Mouse (Mus musculus): Measurements from ENCODE around the gene Pou2f1.
"Not testable (repeated sequence)": the region's sequence is repeated elsewhere in the genome, so short reads cannot be mapped to it uniquely, and the experiment has no call there.

Pou2f1 gene

DNA sequence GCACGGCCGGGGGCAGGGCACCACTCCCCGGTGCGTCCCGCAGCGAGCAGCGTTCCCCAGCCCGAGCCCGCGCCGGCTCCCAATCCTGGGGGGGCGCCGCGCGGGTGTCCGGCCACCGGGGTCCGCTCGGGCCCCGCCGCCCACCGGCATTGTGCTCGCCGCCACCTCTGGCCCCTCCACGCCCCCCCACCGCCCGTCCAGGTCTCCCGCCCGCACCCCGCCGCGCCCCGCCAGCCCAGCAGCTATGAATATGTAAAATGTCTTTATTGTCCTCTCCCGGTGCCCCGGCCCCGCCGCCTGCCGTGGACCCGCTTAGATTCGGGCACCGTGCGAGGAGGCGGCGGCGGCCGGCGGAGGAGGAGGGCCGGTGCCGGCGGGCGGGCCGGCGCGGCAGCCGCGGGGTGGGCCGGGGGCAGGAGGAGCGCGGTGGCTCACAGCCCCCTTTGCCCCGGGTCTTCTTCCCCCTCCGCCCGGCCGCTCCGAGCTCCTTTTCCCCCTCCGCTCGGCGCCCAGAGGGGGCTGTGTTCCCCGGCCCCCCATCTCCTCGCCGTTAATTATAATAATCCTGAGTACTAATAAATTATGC, 481 bp downstream of the Pou2f1 start:
- peak; percentile 50 for DNase-seq

DNA sequence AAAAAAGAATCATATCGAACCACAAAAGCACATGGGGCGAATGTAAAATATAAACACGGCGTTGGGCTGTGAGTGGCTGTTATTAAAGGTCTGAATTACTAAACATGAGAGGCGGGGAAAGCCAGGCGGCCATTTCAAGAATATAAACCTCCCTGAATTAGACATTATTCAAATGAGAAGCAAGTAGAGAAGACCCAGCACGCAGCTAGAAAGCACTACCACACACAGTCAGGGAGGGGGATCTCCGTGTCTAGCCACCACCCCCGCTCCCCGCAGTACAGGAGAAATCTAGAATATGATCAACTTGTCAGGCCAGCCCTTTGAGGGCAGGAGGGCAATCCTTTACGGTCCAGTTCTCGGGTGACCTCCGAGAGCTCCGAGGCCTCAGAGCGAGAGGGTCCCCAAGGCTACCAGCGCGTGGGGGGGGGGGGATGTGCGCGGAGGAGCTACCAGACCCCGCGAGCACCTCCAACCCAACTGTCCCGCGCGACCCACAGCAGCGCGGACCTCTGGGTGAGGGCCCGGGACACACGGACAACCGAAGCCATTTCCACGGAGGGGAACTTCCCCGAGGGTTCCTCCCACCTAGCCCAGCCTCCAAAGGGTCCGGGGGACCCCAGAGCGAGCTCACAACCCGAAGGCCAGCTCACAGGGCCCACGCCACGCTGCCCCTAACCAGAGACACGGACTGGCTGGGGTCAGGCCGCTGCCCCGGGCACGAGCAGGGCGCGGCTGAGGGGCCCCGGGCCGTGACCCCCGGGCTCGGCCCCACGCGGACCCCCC, 1.2 kb downstream of the Pou2f1 start:
- DNase-seq, result peak; percentile 37

DNA sequence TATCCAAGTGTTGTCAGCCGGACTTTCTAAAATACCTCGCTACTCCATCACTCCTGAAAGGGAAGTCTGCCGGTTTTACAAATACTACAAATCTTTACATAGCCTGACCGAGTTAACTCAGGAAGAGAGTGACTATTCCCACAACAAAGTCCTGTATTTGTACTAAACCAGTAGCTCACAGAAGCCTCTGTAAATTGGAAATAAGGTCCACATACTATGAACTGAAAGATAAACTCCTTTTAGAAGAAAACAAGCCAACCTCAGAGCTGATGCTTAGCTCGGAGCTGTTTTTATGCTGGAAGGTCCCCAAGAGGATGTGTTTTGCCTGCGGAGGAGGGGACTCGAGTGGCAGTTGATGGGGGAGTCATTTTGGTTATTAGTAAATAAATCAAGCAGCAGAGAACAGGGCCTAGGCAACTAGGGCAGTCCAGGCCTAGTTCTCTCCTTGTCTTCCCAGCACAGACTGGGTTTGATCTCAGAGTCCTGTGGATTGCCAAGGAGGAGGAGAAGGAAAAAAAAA, 1.8 kb downstream of the Pou2f1 start:
- DNase-seq, result peak; percentile 44

DNA sequence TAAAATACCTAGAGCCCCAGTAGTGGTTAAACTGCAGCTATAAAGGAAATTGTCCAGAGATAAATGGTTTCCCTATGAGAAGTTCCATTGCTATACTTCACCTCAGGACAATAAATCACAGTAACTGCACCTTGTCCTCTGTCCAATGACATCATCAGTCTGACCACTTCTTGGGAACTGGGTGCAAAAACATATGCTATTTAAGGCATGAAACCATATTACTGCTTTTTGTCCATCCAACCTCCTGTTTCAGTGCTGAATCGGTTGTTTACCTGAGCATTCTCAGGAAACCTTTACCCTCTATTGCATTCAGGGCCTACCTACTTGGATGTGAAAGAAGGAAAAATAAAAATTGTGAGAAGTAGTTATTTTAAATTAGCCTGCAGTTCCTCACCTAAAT, 2.8 kb downstream of the Pou2f1 start:
- no peak for DNase-seq

DNA sequence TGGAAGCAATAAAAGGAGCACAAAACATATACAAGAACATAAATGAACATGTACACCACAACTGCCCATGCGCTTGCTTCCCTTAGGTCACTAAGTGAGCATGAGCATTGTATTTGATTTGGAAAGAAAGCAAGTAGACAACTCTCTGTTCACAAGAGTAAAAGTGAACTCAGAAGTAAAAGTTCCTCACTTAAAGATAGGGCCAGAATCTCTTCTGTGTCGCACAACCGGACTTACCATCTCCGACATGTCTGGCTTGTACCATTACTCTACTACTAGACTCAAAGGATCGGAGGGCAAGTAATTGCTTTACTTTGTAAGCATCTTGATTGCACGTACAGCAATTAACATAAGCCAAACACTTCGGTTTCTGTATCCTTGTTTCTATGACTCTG, 6.8 kb downstream of the Pou2f1 start:
- no peak for DNase-seq

DNA sequence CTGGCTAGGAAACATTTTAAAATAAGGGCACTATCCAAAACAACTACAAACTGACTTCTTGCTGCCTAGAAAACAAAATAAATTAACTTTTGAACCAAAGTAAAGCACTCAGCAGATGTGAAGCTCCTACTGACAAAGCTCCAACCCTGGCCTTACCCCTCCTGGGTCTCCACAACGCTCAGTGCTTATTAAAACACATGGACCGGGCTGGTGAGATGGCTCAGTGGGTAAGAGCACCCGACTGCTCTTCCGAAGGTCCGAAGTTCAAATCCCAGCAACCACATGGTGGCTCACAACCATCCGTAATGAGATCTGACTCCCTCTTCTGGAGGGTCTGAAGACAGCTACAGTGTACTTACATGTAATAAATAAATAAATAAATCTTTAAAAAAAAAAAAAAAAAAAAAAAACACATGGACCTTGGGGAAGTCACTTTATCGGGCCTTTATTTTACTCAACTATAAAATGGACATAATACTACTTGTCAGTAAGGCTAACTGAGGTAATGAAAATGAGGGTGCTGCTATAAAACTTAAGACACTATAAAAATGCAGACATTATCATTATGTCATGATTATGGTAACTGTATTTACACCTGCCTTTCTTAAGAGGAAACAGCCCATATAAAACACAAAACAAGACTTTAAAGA, 7.3 kb downstream of the Pou2f1 start:
- DNase-seq, result not testable (repeated sequence)

DNA sequence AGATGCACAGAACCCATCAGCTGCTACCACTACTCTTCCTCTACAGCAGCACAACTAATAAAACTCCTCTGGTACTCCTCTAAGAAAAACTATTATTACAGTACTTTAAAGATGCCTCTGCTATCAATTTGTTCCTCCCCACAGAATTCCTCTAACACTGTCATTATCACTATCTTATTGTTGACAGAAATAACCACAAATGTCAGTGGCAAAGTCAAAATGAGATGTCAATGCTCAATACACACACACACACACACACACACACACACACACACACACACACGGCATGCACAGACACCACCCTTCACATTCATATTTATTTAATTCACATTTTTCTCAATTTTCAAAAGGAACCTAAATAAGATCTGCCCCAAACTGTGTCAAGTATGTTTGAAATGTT, 8.2 kb downstream of the Pou2f1 start:
- no peak for DNase-seq

DNA sequence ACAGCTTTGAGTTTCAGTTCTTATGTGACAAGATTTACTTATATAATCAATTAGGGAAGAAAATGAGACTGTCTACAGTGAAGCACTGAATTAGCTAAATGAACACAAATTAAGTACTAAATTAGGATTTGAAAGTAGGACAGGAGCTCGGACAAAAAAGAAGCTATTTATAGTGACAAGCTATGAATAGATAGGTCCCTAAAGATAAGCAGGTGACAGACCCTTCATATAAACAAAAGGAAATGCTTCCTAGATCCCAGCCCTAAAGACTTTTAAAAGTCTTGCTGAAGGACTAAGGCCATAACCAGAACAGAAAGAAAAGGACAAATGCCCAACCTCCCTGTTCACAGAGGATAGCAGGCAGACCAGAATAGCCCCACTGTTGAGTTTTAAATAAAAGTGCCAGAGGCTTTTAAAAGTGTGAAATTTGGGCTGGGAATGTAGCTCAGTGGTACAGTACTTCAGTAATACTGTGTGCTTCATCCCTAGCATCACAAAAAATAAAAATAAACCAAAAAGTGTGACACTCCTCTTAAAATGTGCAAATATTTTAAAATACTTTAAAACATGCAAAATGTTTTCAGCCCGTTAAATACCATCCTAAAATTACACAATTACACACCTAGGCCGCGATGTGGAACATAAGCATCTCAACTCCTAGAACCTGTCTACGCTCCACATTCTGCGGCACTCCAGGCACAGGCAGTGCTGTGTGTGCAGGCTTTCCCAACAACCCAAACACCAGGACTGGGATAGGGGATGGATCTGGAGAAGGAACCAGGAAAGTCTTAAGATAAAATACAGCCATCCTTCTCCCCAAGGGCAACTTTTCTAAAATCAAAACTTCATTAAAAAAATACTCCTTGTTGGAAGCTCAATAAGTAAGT, 9.0 kb downstream of the Pou2f1 start:
- DNase-seq, result no peak

DNA sequence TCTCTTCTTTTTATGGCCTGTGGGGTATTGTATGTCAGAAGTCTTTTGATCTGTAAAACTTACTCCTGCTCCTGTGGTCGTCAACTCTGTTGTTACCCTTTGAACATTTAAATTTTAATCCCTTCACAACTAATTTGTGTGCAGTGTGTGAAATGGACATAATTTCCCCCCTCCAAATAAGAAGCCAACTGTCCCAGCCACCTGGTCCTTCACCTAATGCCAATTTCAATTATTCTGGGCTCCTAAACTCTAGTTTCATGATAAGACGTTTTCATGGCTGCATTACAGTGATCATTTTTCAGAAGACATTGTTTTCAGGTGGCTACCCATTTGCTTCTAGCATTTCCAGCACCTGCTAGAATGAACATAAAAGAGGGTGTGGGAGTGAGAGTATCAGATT, 13.9 kb downstream of the Pou2f1 start:
- no peak for DNase-seq

DNA sequence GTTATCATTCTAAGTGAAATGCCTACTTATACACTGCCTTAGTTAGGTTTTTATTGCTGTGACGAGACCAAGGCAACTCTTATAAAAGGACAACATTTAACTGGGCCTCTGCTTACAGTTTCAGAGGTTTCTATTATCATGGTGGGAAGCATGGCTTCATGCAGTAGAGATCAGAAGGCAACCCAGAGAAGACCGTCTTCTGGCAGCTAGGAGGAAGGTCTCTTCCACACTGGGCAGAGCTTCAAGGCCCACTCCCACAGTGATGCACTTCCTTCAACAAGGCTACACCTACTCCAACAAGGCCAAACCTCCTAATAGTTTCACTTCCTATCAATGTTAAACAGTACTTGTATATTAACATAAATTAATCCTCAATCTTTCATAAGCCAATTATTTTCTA, 14.4 kb downstream of the Pou2f1 start:
- DNase-seq, result no peak

DNA sequence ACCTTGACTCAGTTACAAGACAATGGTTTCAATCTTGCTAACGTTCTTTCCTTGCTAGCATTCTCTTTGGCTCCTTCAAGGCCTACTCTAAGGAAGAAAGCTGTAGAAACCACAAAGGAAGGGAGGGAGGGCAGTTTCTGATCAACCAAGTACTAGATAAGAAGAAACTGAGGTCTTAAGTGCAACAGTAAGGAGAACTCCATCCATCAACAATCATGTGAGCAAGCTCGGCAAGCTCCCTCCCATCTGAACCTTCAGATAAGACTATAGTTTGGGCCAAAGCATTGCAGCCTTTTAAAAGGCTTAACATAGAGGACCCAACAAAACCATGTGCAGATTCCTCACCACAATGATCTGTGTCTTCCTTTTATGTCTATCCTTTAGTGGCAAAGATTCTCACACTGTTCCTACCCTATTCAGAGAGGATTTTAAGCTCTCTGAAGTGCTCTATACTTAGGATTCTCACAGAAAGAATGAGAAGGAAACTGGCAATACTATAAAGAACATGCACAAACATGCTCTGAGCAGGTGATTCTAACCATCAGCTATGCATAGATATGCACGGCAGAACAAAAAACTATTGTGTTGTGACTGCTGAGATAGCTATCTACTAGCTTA, 16.6 kb downstream of the Pou2f1 start:
- no peak for DNase-seq

DNA sequence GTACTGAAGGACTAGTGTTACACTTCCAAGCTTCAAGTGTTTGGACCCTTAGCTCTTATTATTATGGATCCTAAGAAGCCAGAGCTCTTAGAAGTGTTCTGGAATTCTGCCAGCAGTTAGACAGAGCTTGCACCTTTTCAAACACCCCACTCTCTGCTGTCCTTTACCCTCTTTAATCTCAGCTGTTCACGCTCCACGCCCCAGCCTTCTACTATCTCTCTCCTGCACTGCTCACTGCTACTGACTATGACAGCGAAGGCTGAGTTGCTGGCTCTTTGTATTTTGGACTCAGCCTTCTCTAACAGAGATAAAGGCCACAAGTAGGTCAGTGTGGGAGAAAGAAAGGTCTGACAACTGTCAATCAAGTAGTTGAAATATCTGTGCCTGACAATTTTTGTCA, 17.3 kb downstream of the Pou2f1 start:
- no peak for DNase-seq

DNA sequence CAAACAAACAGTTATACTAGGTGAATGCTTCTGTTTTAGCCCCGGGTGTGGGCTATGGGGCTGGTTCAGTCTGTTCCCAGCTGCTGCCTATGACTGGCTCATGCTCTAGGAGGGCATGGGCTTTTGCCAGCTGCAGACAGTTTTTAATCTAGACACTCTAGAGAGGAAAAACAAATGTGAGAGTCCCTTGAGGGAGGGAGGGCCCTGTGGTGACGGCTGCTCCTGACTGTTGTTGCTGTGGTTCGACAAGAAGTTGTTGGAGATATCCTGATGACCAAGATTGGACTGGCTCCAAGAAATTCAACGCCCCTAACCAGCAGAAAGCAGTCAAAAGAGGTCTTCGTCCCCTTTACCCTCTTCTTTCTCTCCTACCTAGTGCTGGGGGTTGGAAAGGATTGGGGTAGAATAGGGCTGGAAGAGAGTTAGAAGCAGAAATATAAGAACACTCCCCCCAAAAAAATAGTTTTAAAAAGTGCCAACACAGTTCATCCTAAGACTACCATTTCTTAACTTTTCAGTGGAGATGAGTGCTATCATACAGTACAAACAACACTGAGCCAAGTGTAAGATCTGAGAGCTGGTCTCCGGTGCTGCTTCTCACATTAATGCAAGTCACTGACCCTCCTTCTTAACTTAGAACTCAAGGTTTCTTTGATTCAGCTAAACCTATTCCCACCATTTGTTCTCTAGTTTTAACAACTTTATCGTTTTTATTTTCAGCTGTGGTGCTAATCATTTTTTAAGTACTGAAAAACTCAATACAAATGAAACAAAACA, 25.6 kb downstream of the Pou2f1 start:
- peak; percentile 16 for DNase-seq

DNA sequence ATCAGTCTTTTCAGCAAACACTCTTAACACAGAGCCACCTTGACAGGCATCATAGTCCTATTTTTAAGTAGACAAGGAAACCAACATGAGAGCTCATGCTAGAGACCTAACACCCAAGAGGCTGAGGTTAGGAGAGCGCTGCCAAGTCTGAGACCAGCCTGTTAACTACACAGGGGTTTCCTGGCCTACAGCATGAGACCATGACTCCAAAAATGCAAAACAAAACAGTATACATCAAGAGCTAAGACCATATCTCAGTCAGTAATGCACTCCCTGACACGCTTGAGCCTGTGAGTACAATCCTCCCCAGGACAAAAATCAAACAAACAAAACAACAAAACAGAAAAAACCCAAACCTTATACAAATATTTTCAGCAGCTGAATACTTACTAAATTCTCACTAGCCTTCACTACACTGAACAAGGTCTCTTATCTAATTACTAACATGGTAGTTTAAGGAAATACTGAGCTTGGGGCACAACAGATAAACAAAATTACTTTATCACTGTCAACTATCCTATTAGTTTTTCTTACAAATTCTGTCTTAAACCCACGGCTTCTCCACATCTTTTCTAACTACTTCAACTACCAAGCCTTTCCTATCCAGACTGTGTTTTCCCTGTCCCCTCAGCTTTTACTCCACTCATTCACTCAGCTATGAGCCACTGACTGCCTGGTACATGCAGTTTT, 33.3 kb downstream of the Pou2f1 start:
- DNase-seq, result no peak

DNA sequence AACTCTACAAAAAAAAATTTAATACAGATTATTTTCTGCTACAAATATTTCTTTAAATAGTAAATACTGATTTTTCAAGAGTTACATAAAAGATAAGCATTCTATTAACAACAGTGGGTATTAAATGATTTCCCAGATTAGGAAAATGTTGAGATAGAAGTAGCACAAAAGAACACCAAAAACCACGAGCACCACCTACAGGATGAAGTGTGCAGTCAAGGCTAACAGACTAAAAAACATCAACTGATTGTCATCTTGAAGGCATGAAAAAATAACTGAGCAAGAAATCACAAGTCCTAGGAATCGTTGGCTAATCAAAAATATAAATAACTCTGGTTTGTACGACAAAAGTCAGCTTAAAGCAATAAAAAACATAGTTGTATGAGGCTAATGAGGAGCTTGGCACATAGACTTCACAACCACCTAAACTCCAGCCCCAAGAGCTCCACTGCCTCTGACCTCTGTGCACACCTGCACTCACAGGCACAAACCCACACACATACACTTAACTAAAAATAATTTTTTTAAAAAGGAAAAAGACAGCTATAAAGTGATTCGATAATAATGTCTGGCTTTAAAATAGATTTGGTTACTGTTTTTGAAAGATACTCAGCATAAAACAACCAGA, 35.3 kb downstream of the Pou2f1 start:
- peak; percentile 69 for DNase-seq

DNA sequence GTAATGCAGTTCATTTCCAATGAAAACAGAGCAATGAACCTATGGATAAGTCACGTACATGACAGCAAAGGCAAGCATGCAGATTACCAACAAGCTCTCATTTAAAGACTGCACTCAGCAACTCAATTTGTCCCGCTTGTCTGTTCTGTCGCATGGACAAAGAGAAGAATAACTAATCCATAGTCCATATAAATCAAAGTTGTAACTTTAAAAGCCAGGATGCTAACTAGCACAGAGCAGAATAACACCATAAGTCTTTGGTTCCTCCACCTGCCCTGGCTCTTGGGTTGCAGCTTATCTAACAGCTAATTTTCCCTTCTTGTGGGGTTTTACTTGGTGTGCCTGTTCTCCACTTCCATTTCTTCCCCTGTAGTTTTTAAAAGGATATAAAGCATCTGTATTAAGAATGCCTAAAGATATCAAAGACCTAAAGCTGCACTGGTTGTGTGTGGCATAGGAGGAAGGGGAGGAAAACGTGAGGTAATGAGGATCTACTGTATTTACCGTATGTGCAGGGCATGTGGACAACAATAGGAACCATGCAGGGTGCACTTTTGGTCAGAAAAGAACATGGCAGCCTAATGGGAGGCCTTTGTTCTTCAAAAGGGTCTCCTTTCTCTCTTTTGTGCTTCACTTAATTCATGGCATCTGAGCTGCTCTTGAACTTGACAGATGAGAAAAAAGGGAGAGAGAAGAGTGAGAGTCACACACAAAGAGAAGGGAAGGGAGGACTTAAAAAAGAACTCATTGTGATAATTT, 36.1 kb downstream of the Pou2f1 start:
- DNase-seq, result no peak

DNA sequence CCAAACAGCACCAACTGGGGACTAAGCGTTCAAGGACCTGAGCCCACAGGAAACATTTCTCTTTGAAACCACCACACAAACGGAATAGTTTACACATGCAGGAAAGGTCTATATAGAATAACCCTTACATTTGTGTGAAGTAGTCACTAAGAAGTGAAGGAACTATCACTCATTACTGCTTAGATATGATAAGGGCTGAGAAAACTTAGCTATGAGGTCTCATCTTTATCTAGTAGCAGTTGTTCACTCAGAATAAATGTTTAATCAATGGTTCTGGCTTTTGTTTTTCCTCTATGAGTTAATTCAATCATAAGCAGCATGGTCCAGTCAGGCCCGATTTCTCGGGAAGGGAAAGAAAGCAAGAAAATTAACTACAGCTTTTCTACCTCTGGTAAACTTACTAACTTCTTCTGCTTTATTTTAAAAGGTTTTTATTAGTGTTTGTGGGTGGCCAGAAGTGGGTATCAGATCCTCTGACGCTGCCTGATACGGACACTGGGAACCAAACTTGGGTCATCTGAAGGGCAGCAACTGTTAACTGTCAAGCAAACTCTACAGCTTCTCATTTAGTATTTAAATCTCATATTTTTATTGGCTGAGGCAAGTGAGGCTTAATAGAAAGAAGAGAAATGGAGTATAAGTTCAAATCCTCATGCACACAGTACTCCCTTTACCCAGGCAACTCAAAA, 40.7 kb downstream of the Pou2f1 start:
- DNase-seq, result no peak

DNA sequence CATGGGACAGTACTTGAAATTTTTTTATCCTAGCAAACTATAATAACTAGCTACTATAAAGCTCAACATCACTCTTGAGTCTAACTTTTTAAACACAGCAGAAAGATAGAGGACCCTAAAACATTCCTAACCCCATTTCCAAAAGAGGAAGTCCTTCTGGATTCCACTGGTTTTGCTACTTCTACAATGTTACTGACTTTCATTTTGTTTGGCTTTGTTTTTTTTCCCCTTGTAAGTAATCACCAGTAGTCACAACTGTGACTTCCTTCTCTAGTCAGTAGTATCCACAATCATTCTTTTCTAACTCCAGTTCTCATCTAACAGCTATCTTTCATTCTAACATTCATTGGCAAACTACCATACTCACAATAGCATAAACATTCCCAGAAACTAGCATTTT, 44.3 kb downstream of the Pou2f1 start:
- DNase-seq, result no peak

DNA sequence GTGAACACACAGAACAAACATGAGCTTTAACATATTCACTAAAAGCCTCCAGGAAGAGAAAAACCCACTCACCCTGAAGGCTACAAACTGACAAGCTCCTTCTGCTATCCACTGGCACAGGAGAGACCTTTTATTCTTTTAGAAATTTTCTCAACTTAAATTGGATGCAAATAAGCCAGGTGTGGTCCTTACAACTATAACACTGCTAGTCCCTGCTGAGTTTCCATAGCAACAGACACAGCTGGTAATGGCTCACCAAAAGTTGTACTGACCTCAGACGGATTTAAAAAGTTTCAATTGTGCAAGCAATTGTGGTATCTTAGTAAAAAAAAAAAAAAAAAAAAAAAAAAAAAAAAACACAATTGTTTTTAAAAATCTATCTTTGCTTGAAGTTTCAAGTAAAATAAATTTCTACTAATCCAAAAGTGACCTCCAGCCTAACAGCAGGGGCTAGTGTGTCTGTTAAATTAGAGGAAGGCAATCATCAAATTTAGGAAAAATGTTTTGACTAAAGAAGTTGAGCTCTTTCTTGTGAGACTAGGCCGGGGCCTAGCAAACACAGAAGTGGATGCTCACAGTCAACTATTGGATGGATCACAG, 54.2 kb downstream of the Pou2f1 start:
- no peak for DNase-seq
